Mouse (Mus musculus) lung, postnatal 0 days (tissue): ENCODE measurements around the gene Atp6v1b1.

ENCODE experiments used
- CTCF ChIP-seq: IDR thresholded peaks from 2 replicates; pipeline ENCODE4 v1.5.1; 2016; ENCODE audit warnings: antibody characterized with exemption, mild to moderate bottlenecking
- EP300 ChIP-seq: IDR thresholded peaks from 2 replicates; pipeline ENCODE4 v1.6.1; 2016; ENCODE audit warnings: antibody characterized with exemption, mild to moderate bottlenecking, control low read depth

- peak; percentile 79 for TF ChIP-seq CTCF
- TF ChIP-seq EP300: no peak
Measured at GRCm38 (mm10) chr6:83693835-83694234, 49.0 kb upstream of the Atp6v1b1 start.
